Mouse (Mus musculus) skeletal muscle tissue, adult 2 months (tissue): ENCODE results near the gene Hmox2.
"Not testable (repeated sequence)": the region's sequence is repeated elsewhere in the genome, so short reads cannot be mapped to it uniquely, and the experiment has no call there.

Experiments
- DNase-seq: peaks from one replicate; pipeline ENCODE4 v3.0.0-alpha.2; 2012; ENCODE audit warnings: low read depth, low spot score

Gene Hmox2

GRCm38 (mm10) chr16:4725780-4726527, at the start of gene Hmox2:
Hmox2 (plus strand) TSS chr16:4726361.
- DNase-seq = peak; percentile 92

- DNase-seq = no peak
Observed at GRCm38 (mm10) chr16:4676836-4677235, 49.3 kb upstream of the Hmox2 start.

GRCm38 (mm10) chr16:4678080-4678479, 48.1 kb upstream of the Hmox2 start:
- DNase-seq = no peak

DNA sequence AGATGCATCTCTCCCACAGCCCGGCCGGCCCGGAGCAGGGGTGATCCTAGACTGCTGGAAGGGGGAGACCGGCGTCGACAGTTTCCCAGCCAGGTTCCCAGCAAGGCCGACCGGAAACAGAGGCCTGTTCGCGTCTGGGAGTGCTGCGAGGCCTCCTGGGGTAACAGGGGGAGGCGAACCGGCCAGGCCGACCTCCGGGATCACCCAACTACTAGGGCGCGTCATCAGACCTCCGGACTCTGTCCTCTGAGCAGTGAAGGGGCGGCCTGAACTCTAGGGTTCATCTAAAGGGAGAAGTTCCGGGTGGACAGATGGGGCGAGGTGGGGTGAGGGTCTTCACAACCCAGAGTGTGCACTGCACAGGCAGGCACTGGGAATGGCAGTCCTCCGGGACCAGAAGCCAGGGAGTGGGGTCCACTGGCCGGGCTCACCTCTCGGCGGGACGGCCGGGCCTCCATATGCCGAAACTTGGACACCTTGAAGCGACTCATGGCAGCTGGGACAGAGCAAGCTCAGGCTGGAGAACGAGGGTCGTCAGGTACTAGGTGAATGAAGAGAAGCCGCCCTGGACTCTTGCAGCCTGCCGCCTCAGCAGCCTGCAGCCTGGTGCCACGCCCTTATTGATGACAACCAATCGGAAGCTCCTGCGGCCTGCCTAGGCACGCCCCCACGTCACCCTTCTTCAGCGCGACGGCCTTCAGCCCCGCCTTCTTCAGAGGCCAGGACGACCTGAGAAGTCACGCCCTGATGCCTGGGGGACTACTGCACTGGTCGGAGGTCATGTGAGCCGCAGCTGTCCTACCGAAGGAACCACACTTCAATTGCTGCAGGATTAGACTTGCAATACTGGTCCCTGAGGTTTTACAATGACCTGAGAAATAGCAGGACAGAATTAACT, 46.8 kb upstream of the Hmox2 start, which contains the start of gene Coro7:
Gene Coro7 (minus strand): TSS at position 657 of the 898 bp plus-strand sequence.
- DNase-seq = peak; percentile 95

DNA sequence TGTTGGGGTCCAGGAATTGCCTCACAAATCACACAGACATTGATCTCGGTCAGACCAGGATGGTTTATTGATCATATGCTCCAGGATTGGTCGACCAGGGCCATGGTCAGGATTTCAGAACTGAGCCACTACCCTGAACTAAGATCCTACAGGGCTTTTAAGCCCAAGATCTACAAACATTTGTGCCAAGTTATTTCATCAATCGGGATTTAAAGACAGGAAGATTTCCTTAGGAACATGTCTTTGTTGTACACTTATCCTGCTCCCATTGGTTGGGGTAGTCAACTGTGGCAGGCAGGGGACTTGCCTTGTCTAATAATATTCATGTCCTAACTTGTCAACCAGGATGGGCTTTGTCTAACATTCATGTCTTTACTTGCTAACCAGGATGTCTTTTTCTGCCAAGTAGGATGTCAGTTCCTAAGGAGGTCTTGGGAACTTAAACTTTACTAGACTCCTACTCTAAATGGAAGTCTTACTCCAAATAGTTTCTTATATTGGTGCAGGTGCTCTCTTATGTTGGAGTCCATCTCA, 45.2 kb upstream of the Hmox2 start:
- not testable (repeated sequence) for DNase-seq

DNA sequence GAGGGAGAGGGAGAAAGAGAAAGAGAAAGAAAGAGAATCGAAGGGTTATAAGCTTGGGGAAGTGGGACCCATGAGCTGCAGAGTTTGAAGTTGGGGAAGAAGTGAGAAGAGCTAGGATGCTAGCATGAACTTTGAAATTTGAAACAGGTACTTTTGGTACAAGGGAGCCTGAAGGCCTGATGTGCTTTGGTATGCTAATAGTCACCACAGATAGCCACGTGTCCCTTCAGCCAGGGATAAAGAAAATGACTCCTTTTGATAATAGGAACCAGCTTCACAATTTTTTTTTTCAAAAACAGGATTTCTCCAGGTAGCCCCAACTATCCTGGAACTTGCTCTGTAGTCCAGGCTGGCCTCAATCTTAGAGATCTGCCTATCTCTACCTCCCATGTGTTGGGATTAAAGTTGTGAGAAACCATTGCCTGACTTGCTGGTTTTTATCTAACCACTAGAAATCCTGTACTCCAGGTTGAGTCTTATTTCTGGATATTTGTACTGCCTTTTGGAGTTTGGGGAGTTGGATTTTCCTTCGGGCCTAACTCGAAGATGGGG, 43.5 kb upstream of the Hmox2 start:
- DNase-seq = no peak

DNA sequence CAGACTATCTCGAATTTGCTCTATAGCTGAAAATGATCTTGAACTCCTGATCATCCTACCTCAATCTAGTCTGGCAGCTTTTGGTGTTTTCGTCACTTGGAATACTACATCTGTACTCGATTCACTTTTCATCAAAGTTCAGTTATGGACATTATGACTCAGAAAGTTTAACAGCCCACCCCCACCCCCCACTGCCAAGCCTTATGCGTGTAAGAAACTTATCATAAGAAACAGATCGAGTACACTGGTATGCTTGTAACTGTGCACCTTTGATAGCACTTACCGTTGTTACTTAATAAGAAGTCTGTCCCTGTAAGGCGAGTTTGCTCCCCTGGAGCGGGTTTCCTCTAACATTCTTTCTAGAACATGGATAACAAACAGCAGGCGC, 43.0 kb upstream of the Hmox2 start:
- no peak for DNase-seq

DNA sequence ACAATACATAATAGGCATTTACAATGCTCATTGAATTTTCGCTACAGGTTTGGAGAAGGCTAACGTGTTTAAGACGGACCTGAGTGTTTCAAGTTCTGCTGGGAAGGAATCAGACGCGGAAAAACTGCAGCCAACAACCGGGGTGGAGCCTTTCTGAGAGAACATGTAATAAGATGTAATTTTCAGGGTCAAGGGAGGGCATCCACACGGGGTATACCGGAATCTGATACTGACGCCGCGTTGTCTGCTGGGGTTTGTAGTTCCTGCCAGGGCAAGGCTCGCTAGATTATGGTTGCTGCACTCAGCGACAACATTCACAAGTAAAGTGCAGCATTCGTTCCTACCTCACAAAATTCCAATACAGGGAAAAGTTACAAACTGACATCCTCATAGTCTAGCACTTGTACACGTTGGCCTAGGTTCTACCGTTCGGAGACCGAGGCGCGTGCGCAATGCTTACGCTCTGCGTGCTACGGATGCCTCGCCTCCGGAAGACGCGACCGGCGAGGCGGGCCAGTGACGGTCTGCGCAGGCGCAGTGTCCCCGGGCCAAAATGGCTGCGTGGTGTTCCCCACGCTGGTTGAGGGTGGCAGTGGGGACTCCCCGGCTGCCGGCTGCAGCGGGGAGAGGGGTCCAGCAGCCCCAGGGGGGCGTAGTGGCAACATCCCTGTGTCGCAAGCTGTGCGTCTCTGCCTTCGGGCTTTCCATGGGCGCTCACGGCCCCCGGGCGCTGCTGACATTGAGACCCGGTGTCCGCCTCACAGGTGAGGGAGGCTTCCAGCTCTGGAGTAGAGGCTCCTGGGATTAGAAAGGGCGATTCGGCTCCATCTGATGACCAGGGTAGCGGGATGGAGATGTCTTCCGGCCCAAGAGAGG, 42.3 kb upstream of the Hmox2 start:
- DNase-seq = peak; percentile 94

- DNase-seq = no peak
Observed at GRCm38 (mm10) chr16:4684457-4684791, 41.7 kb upstream of the Hmox2 start.

DNA sequence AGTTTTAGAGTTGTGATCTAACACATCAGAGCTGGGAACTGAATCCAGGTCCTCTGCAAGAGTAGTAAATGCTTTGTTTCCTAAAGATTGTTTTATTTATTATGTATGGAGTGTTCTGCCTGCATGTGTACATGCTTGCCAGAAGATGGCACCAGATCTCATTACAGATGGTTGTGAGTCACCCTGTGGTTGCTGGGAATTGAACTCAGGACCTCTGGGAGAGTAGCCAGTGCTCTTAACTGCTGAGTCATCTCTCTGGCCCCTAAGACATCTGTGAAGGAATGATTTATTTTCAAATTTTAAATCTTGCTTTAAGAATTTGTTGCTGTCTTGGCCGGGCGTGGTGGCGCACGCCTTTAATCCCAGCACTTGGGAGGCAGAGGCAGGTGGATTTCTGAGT, 36.8 kb upstream of the Hmox2 start:
- not testable (repeated sequence) for DNase-seq

DNA sequence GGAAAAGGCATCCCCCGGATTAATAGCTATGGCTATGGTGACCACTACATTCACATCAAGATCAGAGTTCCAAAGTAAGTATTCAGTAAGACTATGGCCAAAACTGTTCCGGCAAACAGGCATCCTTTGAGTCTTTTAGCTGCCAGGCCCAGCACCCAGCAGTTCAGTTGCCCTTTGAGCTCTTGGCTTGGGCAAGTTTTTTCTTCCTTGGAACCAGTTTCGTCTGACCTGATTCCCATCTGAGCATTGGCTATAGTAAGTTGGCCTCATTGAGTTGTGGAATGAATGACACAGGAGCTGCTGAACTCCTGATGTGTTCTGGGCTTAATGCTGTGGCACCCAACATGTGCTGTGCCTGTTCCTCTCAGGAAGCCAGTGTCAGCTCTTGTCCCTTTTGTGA, 24.9 kb upstream of the Hmox2 start:
- no peak for DNase-seq

DNA sequence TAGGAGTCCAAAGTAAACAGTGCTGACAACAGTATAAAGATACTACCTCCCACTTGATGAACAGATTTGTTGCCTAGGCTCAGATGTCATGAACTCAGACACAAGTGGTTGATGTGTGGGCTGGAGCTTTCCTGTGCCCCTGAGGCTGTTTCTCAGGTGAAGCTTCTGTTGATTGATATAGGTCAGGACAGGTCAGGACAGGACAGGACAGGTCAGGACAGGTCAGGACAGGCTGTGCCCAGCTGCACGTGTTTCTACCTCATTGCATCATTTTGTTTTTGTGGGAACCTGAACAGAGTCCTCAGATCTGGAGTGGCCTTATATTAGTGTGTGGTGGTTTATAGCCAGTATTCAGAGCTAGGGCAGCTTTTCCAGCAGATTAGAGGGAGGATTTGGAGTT, 23.5 kb upstream of the Hmox2 start:
- DNase-seq = no peak

GRCm38 (mm10) chr16:4705541-4705940, 20.6 kb upstream of the Hmox2 start:
- DNase-seq = no peak

GRCm38 (mm10) chr16:4711173-4711572, 15.0 kb upstream of the Hmox2 start:
- DNase-seq = no peak

DNA sequence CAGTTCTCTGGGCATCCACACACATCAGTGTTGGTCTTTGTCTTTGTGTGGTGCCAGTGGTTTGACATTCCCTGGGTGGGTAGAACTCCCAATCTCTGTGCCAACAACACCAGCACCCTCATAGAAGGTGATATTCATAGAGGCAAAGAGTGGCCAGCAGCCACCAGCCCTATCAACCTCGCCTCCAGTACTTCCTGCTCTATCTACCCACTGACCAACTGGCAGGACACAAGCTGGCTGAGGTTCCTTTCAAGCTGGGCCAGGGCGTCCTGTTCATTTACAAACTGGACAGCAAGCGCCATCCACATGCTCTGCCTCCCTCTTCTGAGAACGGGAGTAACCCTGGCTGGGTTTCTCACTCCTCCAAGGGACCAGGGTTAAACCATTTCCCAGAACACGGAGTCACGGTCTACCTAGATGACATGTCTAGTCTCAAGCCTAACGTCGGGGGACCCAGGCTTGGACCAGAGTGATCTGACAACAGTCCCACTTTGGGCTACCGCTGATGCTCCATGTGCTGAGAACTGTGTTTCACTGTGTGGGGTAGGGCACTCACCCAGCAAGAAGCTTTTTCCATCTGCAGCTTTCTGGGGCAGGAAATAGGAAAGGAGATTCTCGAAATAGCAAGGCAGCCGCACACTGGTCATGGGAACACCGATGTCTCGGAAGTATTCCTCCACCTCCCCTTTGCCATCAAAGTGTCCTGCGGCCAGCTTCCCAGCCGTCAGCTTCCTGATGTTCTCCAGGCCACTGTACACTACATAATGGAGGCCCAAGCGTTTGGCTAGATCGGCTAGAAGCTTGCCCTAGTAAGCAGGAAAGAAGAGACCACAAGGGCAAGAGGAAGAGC, 12.1 kb upstream of the Hmox2 start:
- DNase-seq = no peak

- DNase-seq = no peak
Observed at GRCm38 (mm10) chr16:4717866-4718265, 8.3 kb upstream of the Hmox2 start.

- DNase-seq = peak; percentile 44
Observed at GRCm38 (mm10) chr16:4718753-4719518, 7.2 kb upstream of the Hmox2 start, which contains the start of gene Nmral1. Nmral1 (minus strand) TSS chr16:4719356.

GRCm38 (mm10) chr16:4722128-4722914, 3.8 kb upstream of the Hmox2 start:
- DNase-seq = peak; percentile 30

- DNase-seq = no peak
Observed at GRCm38 (mm10) chr16:4722915-4723209, 3.3 kb upstream of the Hmox2 start.
